Mouse (Mus musculus): Measurements from ENCODE around the gene Ctsz.

The Ctsz gene

DNA sequence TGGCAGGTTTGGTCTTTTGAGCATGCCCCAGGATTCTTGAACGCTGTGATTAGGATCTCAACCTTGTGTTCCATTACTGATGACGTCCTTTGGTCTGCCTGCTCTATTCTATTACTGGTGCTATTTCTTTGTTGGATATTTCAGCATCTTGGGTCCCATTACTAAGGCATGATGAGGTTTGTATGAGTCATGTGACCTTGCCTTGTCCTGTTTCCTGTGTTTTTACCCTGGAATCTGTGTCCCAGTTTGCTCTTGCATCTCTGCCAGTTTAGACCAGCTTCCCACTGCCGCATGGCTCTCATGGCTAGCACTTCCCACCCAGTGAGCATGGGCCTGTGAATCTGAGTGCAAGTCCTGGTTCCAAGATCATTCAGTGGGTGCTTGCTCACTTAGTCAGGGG is 46.9 kb downstream of the Ctsz start:
- DNase-seq, result no peak

DNA sequence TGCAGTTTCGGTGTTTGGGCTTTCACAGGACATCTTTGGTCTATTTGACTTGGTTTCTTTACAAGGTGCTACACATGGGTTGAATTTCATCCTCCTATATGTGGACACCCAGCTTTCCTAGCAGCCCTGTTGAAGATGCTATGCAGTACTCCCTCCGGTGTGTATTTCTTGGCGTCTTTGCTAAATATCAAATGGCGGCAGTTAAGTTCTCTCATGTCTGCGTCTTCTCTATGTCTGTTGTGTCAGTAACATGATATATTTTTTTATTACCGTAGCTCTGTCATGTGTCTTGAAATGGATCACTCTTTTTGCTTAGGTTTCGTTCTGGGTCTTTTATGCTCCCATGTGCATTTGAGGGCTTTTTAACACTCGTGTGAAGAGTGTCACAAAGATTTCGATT is 57.8 kb downstream of the Ctsz start:
- DNase-seq, result no peak
